Mouse (Mus musculus): ENCODE measurements around the gene Arl6ip5.
A peak's percentile ranks its signal among the peaks of the same experiment; 100 is the strongest.
"Not testable (repeated sequence)": the region's sequence is repeated elsewhere in the genome, so short reads cannot be mapped to it uniquely, and the experiment has no call there.

Arl6ip5 gene

DNA sequence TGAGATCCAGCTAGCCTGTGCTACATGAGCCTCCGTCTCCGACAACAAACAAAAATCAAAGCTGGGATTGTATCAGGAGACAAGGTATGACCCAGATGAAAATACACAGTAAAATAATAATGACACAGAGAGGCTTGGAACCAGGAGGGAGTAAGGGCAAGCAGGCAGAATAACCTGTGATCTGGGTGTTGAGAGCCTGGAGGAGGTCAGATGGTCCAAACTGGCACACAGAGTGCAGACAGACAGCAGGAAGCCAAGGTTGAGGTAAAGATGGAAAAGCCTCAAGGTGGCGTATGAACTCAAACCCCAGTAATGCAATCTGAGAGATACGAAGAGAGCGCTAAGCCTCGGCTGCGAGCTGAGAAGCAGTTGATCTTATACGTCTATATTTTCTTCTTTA, 14.0 kb downstream of the Arl6ip5 start:
- DNase-seq: peak; percentile 29 to 41

DNA sequence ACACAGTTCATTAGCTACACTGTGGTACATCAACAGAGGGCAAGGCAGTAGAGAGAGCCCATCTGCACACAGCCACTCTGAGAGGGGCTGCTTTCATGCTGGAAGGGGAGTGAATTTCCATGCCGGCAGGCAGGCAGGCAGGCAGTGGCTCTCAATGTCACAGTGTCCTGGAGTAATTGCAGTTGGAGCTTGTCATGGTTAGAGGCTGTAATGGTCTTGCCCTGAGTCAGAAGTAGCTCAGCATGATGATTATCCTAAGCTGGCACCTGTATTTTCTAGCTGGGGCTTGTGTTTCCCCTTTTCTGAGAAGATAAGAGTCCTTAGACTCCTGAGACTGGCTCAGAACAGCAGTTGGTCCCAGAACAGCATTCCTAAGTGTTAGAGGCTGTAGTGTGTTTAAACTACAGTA, 15.6 kb downstream of the Arl6ip5 start:
- DNase-seq: no peak

DNA sequence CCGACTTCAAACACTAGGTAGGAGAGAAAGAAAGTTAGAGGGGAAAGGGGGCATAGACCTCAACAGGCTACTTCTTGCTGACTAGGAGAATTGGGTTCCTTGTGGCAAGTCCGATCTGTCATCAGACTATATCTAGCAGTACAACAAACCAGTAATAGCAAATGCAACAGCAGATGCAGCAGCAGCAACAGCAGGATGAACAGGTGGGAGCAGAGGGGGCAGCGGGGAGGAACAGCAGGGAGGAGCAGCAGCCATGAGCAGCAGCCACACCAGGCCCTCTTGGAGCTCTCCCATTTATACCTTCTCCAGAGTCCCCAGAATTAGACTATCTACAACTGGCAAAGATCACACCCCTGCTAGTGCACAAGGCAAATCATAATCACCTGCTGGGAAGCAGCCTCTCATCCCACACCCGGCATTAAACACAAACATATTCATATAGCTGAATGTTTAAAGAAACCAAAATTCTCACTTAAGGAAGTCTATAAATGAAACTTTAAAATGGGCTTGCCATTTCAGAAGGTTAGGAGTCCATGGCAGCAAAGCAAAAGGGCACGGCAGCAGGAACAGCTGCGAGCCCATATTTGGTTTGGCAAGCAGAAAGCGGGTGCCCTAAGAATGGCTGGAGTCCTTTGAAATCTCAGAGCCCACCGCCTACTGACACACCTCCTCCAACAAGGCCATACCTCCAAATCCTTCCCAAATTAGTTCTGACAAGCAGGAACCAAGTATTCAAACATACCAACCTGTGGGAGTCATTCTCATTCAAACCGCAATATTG, 16.8 kb downstream of the Arl6ip5 start:
- DNase-seq: no peak

DNA sequence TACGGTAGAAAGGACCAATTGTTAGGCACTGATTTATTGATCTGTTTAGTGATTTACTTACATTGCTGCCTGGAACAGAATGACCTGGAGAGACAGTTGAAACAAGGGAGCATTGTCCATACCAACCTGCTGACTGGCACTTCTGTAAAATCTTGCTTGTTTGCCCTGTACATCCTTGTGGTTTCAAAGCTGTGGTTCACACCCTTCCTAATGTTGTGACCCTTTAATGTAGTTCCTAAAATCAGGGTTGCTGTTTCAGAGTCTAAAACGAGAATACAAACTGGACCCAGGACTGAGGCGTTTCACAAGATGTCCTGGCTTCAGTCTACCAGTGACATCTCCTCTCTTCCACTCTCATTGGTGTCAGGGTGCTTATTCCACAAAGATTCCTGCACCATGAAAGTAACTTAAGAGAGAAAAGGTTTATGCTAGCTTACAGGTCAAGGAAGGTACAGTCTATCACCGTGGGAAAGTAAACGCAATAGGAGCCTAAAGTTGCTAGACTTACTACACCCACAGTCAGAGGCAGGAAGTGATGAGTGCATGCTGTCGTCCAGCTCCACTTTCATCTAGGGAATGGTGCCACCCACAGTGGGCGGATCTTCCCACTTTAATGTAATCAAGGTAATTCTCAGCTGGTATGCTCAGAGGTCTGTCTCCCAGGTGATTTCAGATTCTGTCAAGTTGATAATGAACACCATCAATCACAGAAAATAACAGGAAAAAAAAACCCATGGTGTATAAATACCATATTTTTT, 24.6 kb downstream of the Arl6ip5 start:
- DNase-seq: no peak

DNA sequence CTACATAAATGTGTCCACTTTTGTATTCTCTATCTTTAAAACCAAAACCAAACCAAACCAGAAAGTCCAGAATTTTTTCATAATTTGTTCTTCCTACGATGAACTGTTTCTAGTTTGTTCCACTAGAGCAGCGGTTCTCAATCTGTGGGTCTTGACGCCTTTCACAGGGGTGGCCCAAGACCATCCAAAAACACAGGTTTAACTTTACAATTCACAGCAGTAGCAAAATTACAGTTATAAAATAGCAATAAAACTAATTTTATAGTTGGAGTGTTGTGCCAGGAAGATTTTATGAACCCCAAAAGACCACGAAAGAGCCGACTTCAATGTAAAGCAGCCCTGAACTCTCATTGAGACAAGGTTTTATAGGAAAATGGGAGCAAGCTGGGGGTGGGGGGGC, 25.6 kb downstream of the Arl6ip5 start:
- DNase-seq: no peak

DNA sequence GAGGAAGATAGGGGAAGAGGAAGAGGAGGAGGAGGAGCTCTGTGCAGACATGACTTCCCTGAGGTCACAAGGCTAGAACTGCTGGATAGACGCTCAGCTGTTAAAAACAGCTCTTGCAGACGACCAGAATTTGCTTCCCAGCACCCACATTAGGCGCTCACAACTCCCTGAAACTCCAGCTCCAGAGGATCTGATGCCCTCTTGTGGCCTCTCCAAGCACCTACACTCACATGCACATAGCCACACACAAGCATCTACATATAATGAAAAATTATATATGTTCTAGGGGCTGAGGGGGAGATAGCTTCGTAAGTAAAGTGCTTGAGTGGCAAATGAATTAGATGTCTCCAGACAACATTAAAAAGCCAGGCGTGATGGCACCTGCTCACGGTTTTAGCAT, 28.9 kb downstream of the Arl6ip5 start:
- no peak for DNase-seq

DNA sequence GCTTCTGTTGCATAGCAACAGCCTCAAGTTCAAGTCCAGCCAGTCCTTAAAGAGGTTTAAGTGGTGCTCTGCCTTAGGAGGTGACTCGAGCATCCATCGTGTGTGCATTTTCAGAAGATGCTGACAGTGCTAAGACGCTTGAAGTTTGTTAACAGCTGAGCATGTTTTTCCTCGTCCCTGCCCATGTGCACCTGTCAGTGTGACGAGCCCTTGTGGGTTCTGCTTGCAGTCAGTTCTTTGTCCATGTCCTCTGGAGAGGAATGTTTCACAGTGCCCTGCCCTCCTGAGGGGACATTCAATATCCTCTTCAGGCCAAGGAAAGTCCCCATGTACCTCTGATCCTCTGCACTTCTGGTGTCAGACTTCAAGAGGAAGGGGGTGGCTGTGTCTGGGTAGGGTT, 29.6 kb downstream of the Arl6ip5 start:
- no peak for DNase-seq

DNA sequence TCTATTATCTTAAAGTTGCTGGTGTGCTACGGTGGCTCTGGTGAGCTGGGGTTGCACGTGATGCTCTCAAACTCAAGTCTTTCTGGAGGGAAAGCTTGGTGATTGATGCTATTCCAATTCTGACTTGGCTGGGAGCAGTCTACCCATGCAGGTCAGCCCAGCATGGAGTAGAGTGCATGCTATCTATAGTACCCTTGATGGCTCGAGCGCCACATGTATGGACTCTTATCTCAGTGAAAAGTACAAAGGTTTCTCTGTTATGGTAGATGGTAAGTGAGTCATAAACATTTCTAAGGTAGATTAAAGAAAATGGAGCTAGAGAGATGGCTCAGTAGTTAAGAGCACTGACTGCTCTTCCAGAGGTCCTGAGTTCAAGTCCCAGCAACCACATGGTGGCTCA, 32.0 kb downstream of the Arl6ip5 start:
- DNase-seq: no peak

DNA sequence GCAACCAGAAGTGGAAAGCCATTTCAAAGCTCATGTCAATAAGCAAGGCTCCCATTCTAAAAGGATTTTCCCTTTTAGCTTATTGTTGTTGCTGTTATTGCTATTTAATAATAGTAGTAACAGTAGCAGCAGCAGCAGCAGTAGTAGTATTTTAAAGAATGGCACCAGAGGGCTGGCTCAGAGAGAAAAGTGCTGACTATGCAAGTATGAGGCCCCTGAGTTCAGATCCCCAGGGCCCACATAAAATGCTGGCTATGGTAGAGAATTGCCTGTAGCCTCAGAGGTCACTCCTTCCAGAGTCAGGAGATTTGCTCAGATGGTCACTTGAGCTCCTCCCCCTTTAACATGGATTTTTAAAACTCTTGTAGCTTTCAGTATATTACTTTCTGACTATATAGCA, 34.7 kb downstream of the Arl6ip5 start:
- no peak for DNase-seq

DNA sequence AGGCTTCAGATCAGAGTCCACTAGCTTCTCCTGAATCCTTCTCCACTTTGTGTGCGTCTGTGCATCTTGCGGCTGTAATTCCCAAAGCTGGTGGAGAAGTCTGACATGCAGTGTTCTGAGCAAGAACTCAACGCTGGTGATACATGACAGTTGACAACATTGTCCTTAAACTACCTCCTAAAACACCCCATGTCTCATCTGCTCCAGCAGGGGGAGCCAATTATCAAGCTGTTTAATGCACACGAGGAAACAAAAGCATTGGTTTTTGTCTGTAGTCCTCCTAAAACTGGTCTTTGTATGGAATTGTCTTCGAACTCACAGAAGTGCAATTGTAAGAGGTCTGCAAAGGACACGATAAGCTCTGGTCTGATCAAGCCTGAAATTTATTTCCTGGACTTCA, 40.5 kb downstream of the Arl6ip5 start:
- DNase-seq: peak; percentile 45

DNA sequence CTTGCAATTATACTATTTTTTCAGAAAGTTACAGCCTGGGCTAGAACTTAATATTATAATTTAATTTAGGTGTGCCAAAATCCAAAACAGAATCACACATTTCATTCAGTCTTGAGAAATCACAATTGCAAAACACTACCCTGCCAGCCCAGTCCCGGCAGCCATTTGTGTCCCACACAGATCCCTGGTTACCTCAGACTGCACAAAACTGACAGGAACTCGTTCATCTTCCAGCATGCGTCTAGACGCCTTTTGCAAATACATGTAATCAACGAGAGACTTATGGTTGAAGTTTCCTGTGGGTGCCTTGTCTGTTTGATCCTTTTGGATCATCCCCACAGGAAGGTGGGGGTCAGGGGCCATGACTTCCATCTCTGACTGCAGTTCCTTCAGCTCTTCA, 41.6 kb downstream of the Arl6ip5 start:
- DNase-seq: no peak

DNA sequence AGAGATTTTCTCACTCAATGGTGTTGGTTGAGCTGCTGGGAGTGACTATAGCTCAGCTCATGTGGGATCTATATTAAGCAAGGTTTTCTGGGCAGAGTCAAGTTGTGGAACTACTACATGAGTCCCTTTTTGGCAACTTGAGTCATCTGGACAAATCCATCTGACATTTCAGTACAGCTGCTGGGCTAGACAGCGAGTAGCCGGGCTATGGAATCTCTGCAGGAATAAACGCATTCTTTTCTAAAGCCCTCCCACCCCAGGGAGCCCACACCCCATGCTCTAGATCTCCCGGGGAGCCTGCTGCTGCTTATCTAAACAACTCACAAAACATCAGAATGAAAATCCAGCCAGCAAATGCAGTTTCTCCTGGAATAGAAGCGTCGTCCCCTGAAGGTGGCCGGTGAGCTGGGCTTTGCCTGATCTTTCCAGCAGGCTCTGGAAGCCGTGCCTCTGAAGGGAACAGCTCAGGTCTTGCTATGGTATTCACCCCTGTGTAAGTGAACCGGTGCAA, 42.3 kb downstream of the Arl6ip5 start, which contains the start of gene Lmod3:
Gene Lmod3 (minus strand): TSS at position 49 of the 511 bp plus-strand sequence.
- no peak for DNase-seq

DNA sequence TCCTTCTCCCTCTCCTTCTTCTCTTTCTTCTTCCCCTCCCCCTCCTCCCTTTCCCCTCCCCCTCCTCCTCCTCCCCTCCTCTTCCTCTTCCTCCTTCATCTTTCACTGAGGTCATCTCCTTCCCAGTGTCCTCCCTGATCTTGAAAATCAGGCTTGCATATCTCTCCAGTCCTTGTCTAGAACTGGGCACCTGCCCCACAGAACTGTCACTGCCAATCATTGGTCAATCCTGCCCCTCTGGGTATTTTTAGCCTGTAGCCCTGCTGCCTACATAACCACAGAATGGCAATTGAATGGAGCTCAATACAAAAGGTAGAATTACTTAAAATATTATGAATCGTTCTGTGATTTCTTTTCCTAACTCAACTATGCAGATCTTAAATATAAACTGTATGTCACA, 48.0 kb downstream of the Arl6ip5 start:
- DNase-seq: no peak

DNA sequence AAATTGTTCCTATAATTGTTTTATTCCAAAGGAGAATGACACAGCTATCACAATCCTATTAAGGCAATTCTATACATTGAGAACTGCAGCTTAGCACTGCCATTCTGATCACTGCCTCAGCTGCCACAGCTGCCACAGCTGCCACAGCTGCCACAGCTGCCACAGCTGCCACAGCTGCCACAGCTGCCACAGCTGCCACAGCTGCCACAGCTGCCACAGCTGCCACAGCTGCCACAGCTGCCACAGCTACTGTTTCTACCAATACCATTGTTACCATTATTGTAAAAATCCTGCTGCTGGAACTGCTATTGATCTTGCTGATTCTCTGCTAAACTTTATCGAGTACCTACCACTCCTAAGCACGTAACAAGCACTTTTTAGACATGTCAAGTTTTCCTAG, 49.4 kb downstream of the Arl6ip5 start:
- not testable (repeated sequence) for DNase-seq

DNA sequence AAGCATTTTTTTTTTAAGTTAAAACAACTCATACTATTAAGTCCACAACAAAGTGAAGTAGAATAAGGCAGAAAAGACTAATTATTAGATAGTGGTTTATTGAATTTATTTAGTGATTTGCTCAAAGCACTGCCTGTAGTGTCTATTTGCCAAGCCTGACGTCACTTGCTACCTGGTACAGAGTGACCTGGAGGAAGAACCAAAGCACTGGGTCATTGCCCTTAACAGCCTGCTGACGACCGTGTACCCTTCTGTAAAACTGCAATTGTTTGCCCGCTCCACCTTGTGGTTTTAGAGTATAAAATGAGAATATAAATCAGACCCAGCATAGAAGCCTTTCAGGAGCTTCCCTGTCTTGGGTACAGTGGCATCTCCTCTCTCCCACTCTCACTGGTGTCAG, 51.7 kb downstream of the Arl6ip5 start:
- DNase-seq: no peak

DNA sequence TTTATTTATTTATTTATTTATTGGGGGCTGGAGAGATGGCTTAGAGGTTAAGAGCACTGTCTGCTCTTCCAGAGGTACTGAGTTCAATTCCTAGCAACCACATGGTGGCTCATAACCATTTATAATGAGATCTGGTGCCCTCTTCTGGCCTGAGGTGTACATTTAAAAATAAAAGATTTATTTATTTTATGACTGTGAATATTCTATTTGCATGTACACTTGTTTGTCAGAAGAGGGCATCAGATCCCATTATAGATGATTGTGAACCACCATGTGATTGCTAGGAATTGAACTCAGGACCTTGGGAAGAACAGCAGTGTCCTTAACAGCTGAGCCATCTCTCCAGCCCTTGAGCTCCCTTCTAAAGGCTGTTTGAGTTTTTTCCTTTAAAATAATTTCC, 53.3 kb downstream of the Arl6ip5 start:
- not testable (repeated sequence) for DNase-seq

DNA sequence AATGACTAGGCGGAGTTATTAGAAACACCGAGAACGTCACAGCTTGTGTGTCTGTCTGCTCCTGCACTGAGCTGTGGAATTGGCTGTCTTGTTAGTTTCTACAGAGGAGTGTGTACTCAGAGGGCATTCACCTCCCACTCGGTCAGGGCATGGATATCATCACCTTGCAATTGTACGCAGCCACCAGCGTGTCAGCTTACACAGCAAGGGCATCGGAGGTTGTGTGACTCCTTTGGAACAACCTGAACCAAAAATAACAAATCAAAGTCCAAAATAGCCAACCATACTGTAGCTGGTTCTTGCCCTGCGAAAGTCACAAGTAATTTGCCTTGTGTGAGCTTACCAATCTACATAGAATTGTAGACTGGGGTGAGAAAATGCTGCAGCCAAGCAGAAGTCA, 54.8 kb downstream of the Arl6ip5 start:
- DNase-seq: no peak

DNA sequence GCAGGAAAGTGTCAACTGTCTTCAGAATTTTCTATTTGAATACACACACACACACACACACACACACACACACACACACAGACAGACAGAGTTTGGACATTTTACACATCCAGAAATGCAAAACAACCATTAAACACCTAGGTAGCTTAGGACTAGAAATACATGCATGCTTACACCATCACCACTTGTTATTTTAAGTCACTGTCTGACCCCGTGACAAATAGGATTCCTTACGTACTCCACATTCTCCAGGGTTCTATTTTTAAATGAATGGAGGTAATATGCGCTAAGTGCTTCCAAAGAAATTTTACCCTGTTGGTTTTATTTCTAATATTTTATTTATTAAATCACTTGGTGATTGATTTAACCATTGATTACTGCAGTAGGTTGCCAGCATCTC, 55.2 kb downstream of the Arl6ip5 start:
- DNase-seq: no peak

DNA sequence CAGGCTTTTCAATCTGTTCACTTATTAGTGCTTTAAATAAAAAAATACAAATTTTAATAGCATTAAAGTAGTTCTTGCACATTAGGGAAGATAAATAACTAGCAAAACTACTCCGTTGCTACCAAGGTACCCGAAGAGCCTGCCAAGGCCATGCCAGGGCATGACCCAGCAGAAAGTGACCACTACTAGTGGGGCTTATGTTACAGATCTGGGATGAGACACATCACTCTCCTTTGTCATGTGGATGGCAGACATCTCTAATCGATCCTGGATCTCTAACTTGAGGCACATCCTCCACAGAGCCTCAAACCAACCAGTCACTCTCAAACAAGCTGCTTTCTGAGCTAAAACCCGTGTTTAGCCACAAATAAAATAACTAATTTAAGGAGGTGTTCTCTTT, 56.2 kb downstream of the Arl6ip5 start:
- DNase-seq: no peak

DNA sequence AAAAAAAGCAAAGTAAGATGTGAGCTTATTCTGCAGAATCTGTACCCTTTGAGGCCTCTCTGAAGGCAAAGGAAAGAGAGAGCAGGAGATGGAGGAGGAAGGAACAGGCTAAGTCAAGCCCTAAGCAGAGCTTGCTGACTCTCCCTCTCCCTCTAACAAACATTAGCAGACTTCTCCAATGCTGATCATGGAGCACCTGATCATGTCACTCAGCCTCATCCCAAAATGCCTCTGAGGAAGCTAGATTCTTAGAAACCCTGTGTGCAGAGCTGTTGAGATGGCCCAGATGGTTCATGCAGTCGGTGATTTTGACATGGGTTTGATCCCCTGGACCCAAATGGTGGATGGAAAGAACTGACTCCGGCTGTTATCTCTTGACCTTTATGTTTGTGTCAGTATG, 56.6 kb downstream of the Arl6ip5 start:
- no peak for DNase-seq

DNA sequence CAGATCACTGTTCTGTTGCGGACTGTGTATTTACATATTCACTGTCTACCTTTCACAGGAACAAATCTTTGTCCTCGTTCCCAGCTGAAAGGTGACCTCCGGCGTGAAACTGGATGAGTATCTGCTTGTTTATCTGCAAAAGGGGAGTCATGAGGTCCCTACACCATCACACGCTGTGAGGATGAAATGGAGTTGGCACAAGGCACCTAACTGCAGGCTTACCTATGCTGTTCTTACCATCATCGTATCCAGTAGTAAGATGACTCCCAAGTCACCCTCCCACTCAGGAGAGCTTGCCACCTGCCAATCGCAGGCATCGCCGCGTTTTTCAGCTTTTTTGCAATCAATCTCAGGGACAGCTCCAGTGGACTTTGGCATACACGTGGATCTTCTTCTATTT, 59.1 kb downstream of the Arl6ip5 start:
- DNase-seq: no peak

DNA sequence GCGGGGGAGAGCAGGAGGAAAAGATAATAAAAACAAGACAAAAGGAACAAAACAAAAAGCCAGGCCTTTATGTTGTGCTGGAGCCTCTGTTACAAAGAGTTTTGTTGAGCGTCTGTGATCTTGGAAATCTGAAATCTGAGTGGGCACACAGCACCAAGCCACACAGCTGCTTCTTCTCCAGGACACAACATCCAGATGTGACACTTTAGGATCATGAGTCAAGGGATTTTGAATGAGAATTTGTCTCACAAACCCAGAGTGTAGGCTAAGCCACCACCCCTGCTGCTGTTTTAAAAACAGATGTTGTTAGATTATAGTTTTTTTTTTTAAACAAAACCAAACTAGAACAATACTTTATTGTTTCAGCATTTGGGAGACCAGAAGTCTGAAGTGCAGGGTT, 61.9 kb downstream of the Arl6ip5 start:
- DNase-seq: no peak

DNA sequence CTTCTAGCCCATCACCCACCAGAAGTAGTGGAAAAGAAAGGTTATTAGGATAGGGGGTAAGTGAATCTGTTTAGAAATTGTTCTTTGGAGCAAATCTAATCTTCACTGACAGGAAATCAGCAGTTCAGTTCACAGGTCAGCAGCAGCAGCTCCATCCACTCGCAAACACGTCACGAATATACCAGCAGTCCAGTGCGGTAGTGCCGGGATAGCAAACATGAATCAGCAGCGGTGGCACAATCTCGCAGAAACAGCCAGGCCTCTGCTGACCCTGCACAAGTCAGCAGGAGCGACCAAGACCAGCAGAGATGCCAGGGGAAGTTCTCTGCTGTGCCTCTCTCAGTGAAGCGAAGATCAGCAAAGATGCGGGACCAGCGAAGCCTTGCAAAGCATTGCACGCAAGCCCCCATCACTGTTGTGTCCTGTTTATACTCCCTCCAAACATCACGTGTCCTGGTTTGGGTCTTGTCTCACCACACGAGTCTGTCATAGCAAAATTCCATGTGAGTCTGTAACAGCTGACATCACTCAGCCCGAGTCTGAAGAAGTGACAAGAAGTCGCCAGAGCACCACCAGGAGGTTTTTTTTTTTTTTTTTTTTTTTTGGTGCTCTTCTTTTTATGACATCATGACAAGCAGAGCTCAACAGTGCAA, 62.7 kb downstream of the Arl6ip5 start:
- no peak for DNase-seq

DNA sequence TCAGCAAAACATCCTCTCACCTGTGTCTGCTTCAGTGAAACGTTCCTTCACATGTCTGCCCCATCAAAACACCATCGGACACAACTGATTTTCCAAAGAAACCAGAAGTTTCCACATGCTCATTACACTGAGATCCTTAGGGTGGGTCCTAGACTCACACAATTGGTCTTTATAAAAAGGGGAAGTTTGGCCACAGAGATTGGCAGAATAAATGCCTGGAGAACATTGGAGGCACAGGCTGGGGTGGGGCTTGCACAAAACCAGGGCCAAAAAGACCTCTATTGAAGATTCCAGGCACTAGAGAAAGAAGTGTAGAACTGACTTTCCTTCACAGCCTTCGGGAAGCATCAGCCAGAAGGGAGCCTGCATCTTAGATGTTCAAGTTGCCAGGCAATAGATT, 63.3 kb downstream of the Arl6ip5 start:
- DNase-seq: no peak
